Mouse (Mus musculus): ENCODE data around the gene Ttc34.
A peak's percentile ranks its signal among the peaks of the same experiment; 100 is the strongest.

The Ttc34 gene

GRCm38 (mm10) chr4:154857366-154858240 is 20.3 kb downstream of the Ttc34 start:
- no peak for DNase-seq

GRCm38 (mm10) chr4:154858601-154859000 is 21.3 kb downstream of the Ttc34 start:
- DNase-seq, result no peak

GRCm38 (mm10) chr4:154861967-154862366 is 24.7 kb downstream of the Ttc34 start:
- no peak for DNase-seq

- no peak for DNase-seq
Measured at GRCm38 (mm10) chr4:154863436-154863935, 26.2 kb downstream of the Ttc34 start.

- DNase-seq, result peak; percentile 92
Measured at GRCm38 (mm10) chr4:154864271-154864771, 27.1 kb downstream of the Ttc34 start.

- no peak for DNase-seq
Measured at GRCm38 (mm10) chr4:154864961-154865760, 27.9 kb downstream of the Ttc34 start.

GRCm38 (mm10) chr4:154866391-154866790 is 29.1 kb downstream of the Ttc34 start:
- DNase-seq, result no peak

GRCm38 (mm10) chr4:154867257-154867656 is 30.0 kb downstream of the Ttc34 start:
- DNase-seq, result no peak

- DNase-seq, result no peak
Measured at GRCm38 (mm10) chr4:154869440-154869839, 32.2 kb downstream of the Ttc34 start, which contains the start of gene Mmel1. Gene Mmel1, plus strand, starts transcription at chr4:154869585.

- DNase-seq, result no peak
Measured at GRCm38 (mm10) chr4:154870721-154871120, 33.5 kb downstream of the Ttc34 start.

GRCm38 (mm10) chr4:154871757-154872251 is 34.5 kb downstream of the Ttc34 start:
- no peak for DNase-seq

- no peak for DNase-seq
Measured at GRCm38 (mm10) chr4:154873186-154873585, 35.9 kb downstream of the Ttc34 start.

- peak; percentile 90 for DNase-seq
Measured at GRCm38 (mm10) chr4:154877864-154878548, 40.7 kb downstream of the Ttc34 start.

GRCm38 (mm10) chr4:154880730-154881129 is 43.5 kb downstream of the Ttc34 start:
- DNase-seq, result no peak

- DNase-seq, result no peak
Measured at GRCm38 (mm10) chr4:154882014-154882659, 44.9 kb downstream of the Ttc34 start.

GRCm38 (mm10) chr4:154885416-154885815 is 48.2 kb downstream of the Ttc34 start:
- DNase-seq, result no peak

- no peak for DNase-seq
Measured at GRCm38 (mm10) chr4:154886876-154887592, 49.8 kb downstream of the Ttc34 start.

- DNase-seq, result no peak
Measured at GRCm38 (mm10) chr4:154887593-154888250, 50.5 kb downstream of the Ttc34 start.

- DNase-seq, result no peak
Measured at GRCm38 (mm10) chr4:154890887-154891286, 53.6 kb downstream of the Ttc34 start.

- no peak for DNase-seq
Measured at GRCm38 (mm10) chr4:154895549-154895948, 58.3 kb downstream of the Ttc34 start.
